Mouse (Mus musculus) lung, postnatal 0 days (tissue): ENCODE measurements around the gene Slc45a3.

Experiments used
- CTCF ChIP-seq: IDR thresholded peaks from 2 replicates; pipeline ENCODE4 v1.5.1; 2016; ENCODE audit warnings: antibody characterized with exemption, mild to moderate bottlenecking
- EP300 ChIP-seq: IDR thresholded peaks from 2 replicates; pipeline ENCODE4 v1.6.1; 2016; ENCODE audit warnings: antibody characterized with exemption, mild to moderate bottlenecking, control low read depth

DNA sequence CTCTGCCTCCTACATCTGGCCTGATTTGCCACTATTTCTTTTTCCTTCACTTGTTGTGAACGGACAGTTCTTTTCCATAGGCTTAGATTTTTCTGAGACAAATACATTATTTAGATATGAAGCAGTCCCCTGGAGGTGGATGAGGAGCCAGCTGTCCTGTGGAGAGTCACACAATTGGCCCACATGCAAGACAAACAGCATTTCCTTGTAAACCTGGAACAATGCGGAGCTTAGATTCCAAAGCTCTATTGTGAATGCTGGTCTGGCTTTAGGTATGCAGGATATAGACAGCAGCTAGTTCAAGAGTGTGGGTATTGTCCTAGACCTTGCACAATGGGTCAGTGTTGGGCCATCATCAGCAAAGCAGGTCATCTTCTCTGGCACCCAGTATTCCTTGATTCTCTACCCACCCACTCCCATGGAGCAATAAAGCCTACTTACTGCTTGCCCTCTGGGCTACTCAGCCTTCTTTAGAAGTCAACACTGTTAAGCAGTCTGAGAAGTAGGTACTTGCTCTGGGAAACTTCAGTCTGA lies 22.0 kb upstream of the Slc45a3 start:
- TF ChIP-seq CTCF, result no peak
- TF ChIP-seq EP300, result no peak
